Mouse (Mus musculus): ENCODE measurements around the gene Plekhj1.

- TF ChIP-seq POLR2A (IDR thresholded peaks at IDR 0.05; ENCODE audit: low read depth, low read length), result no peak
- no peak for TF ChIP-seq CTCF (IDR thresholded peaks at IDR 0.05; ENCODE audit: extremely low read depth, insufficient read length, insufficient replicate concordance, low read depth, low read length)
Observed at GRCm38 (mm10) chr10:80756967-80757366, 41.5 kb downstream of the Plekhj1 start.
